Mouse (Mus musculus) heart, postnatal 36 days (tissue): ENCODE results near the gene Itgb2. TPM values are rescaled to one million over a fixed set of nuclear protein-coding genes. Genes with fewer than 3 reads are reported as not detected.

Source experiments
- DNase-seq, 2 experiments: peaks; one replicate each; pipeline ENCODE4 v3.0.0; 2021 to 2022
- intact Hi-C: fragments of 180-260 bp; cut with DNase I; formaldehyde crosslinking; loops from one replicate; pipeline ENCODE4 v1.15.1; 2025
- total RNA-seq, 2 experiments: library from RNA; stranded (reverse); gene quantifications; 2 replicates each; pipeline ENCODE4 v1.2.3; 2021

Itgb2 gene
- total RNA-seq: 1 to 10 TPM; 7.1 to 9.2 TPM

DNA sequence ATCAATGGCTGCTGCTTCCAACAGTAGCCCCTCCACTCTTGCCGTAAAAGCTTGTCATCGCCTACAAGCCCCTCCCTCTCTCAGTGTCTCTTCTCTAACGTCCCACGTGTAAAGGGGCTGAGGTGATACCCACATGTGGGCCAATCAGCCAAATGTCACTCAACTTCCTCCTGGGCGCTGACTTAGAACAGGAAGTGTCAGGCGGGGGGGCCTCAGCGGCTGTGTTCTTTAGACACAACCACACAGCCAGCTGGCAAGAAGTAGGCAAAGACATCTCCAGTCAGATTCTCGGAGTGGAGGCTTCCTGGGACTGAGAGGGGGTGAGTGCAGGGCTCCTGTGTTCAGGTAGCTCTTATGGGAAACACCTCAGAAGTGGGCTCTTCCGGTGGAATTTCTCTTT is at the start of gene Itgb2:
Gene Itgb2 (plus strand): TSS at position 113 of the 400 bp plus-strand sequence.
- DNase-seq: no peak
- intact Hi-C loops: no loop called here

DNA sequence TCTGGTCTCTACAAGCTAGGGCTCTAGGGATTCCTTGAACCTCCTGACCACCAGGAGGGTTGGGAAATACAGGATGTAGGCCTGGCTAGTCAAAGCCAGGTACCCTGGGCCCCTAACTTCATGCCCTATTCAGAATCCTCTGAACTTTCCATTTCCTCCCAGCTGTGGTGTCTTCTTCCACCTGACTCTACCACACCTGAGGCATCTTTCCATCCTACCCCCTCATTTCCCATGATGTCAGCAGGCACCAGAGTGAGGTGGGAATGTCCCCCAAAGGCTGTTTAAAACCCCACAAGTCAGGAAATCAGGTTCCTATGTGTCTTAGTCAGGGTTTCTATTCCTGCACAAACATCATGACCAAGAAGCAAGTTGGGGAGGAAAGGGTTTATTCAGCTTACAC is 48.2 kb upstream of the Itgb2 start:
- intact Hi-C loops: no loop called here

DNA sequence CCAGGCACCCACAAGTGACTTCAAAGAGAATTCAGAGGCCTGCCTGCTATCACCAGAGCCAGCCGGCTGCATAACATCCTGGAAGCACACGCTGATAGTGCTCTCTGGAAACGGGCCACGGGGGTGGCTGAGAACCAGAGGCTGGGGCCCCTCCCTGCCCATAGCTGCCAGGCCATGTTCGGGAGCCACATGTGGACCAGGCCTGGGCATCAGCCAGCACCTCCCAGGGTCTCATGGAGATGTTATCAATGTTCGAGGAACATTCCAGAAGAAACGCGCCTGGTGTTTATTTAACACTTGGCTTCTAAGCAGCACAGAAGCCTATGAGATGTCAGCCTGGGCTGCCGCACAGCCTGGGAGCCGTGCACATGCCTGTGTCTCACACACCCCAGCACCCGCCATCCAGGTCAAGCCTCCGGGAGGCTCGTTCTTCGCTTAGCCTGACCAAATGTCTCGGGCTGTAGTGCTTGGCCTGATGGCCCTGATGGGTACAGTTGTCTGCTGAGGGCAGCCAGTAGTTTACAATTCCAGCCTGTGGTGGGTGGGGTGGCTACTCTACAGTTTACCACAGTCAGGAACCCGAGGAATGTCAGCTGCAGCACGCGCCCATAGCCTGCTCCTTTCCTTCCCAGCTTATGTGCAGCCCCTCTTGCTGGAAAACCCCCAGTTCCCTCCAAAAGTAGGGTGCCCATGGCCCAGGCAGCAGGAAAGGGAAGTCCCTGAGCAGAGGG is 45.7 kb upstream of the Itgb2 start:
- intact Hi-C loops: no loop called here
- DNase-seq: peak; percentile 80 to 85

More for the DNA sequence above, 48.2 kb upstream of the Itgb2 start:
- no peak for DNase-seq

DNA sequence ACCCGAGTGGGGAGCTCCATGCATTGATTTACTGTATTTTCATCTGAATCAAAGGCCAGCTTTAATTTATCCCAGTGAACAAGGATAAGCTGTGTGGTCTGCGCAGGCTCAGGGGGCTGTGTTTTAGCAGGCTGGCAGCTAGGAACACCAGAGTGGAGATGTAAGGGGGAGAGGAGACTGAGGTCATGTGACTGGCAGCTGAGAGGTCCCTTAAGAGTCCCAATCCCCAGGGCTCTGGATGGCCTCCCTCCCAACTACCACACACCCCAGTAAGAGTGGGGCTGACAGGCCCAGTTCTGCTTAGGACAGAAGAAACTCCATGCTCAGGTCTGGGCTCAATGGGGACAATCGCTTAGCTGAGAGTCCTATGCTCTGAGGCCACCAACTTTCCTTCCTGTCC is 44.3 kb upstream of the Itgb2 start:
- no peak for DNase-seq
- intact Hi-C loops: no loop called here

DNA sequence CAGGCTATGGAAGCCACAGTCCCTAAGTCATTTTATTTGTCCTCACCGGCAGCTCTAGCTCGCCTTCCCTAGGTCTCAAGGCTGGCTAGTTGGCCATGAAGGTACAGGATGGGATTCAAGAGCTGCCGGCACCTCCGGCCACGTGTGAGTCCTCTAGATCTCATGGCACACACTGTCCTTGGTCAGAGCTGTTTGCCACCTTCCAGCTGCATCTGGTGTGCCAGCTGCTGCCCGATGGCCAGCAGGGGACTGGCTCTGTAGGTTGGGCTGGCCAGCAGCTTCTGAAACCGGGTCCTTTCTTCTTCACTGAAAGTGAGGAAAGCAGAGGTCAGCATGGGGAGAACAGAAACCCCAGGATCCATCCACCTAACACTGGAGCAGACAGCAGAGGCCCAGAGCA is 41.9 kb upstream of the Itgb2 start:
- no peak for DNase-seq
- intact Hi-C loops: no loop called here

DNA sequence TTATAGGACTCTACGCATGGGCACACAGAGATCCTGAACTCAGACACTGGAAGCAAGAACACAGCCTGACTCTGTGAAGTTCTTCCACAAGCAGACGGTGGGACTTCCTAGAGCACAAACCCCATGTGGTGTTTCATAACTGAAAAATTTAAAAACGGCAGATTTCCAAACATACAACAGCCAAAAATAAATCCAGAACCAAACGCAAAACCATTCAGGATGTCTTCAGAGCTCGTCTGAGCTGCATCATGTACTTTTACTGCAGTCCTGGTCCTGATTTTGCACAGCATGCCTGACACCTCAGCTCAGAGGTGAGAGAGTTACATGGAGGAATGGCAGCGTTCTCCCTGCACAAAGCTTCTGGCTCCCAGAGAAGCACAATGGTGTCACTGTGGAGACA is 38.5 kb upstream of the Itgb2 start:
- DNase-seq: no peak
- intact Hi-C loops: no loop called here

DNA sequence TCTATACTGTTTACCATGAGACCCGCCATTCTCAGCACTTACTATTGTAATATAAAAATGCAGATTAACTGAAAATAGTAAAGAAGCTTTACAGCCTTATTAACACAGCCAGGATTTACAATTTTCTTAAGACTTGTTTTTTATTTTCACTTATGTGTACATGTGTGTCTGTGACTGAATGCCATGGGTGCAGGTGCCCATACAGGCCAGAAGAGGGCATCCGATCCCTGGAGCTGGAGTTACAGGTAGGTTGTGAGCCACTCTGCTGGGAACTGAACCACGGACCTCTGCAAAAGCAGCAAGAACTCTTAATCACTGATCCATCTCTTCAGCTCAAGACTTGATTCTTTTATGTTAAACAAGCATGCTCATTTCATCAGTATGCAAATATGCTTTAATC is 37.2 kb upstream of the Itgb2 start:
- DNase-seq: no peak
- intact Hi-C loops: no loop called here

DNA sequence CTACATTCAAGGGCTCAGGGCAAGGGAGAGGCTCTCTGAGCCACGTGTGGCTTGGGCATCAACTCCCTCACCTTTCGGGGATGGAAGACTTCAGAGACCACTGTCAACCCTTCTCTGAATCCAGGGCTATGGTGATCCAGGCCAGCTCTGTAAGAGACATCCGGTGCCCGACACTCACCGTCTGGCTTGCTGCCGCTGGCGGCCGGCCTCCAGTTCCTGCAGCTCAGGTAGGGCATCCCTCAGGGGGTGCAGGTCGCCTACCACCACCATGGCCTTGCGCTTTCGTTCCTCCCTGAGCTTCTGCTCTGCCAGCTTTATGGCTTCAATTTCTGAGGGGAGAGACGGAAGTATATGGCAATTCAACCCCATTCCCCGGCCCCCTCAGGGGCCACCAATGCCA is 32.9 kb upstream of the Itgb2 start:
- intact Hi-C loops: no loop called here
- no peak for DNase-seq

DNA sequence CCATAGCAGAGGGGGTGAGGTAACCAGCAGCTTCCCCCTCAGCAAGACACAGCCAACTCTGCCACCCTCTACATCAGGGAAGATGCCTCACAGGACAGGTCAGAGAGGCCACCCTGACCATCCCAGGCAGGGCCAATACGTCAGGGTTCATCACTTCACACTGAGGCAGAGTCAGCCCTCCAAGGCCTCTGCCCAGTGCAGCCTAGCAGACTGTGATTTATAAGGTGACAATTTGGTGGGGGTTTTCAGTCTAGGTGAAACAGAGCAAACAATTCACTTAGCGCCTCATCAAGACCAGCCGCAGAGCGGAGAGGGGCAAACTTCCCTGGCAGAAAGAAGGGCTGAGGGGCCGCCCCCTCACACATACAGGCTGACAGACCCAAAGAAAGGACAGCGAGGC is 31.8 kb upstream of the Itgb2 start:
- DNase-seq: no peak
- intact Hi-C loops: no loop called here

DNA sequence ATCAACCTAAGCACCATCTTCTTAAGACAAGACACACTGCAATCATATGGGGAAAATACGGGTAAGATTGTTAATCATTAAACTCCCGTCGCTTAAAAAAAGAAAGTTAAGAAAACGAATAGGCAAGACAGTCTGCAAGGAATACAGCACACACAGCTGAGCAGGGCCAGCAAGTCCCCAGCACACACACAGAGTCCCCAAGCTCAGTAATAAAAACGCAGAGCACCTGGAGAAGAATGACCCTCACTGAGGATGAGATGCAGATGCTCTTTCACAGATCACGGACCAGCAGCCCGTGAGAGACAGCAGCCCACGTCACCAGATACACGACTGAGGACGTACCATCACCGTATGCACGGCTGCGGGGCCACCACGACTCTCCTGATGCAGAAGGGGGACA is 29.4 kb upstream of the Itgb2 start:
- intact Hi-C loops: no loop called here
- no peak for DNase-seq

DNA sequence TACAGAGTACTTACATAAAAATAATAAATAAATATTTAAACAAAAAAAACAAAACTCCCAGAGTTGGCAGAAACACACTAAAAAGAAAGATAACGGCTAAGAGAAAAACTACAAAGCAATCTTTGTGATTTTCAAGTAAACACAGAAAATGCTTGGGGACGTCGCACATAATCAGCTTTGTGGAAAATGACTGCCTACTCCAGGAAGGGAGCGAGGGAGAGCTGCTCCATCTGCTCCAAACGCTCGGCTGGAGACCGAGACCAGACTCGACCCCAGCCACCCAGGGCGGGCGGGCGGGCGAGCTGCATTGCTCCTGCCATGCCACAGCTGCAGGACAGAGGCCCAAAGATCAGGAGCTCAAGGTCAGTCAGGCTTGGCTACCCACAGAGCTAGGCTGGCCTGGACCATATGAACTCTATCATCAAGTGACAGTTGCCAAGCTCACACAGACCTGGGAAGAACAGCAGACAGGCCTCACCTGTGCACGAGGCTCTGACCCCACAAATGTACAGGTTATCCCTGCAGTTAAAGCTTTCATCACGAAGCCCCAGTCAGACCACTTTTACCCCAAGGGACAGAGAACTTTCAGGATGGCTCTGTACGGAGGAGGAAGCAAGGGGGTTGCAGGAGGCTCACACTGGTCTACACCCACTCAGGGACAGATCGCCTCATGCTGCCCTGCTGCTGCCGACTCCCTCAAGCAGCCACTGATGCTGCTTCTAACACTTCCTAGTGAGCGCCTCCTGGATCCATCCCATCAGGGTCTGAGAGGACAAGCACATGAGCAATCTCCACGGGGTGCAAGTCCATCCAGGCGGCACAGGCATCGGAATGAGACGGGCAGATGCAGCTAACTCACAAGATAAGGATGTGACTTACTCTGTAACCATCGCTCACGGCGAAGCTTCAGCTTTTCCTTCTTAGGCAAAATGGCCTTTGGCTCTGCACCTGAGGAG is 26.8 kb upstream of the Itgb2 start:
- no peak for DNase-seq
- intact Hi-C loops: no loop called here

DNA sequence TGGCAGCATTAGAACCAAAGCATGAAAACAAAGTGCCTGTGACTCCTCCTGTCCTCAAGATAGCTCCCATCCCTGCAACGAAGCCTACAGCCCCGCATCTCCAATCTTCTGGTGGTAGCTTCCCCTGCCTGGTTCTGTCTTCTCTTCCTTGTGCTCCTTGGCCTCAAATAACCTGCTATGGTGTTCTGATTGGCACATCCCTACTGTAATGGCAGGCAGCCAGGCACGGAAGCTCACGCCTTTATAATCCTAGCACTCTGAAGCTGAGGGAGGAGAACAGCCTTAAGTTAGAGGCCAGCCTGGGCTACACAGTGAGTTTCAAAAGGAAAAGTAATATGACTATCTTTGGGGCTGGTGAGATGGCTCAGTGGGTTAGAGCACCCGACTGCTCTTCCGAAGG is 25.9 kb upstream of the Itgb2 start:
- no peak for DNase-seq
- intact Hi-C loops: loop anchor here (2.0 kb wide), 1 partner anchor 55 kb away; no protein-coding TSS in a partner anchor

DNA sequence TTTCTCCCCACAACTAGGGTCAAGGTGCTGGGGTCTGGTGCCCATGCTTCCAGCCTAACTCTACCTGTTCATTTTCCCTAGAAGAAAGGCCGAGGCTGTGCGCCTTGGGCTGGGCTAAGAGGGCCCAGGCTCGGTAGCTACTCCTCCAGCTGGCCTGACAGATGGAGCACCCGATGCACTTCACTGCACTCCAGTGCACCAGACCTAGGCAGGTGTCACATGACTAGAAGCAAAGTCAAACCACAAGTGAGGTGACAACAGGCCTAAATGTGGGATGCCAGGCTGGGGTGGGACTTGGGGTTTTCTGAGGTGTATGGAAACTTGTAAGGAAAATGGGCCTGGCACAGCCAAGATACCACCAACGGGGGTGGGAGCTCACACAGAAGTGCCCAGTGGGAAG is 23.5 kb upstream of the Itgb2 start:
- intact Hi-C loops: loop anchor here (5.0 kb wide), 1 partner anchor 74 kb away; no protein-coding TSS in a partner anchor
- DNase-seq: peak in 1 of 2 experiments; percentile 44

DNA sequence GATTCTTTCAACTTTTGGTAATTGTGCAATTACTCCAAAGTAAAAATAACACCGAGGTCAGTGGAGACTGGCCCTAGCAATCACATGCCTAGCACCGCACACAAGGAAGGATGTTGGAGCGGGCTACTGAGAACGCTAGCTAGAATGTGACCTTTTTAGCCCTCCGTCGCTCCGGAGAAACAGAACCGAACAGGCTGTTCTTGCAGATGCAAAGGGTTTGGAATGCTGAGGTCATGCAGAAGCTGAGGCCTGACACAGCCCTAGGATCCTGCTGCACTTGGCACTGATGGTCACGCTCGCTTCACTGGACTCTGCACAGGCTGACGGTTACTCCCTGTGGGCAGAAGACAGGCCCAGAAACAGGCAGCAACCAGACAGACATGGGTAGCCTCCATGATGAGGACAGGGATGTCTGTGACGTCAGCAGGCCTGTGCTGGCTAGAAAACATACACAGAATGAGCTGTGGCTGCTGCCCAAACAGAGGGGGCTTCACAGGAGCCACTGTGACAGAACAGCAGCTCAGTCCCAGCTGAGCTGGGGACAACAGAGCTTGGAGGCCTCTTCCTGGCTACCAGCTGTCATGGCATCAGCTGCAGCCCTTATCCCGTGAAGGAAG is 23.0 kb upstream of the Itgb2 start:
- DNase-seq: peak; percentile 44 to 59
- intact Hi-C loops: loop anchor here (5.0 kb wide), 1 partner anchor 75 kb away; no protein-coding TSS in a partner anchor

DNA sequence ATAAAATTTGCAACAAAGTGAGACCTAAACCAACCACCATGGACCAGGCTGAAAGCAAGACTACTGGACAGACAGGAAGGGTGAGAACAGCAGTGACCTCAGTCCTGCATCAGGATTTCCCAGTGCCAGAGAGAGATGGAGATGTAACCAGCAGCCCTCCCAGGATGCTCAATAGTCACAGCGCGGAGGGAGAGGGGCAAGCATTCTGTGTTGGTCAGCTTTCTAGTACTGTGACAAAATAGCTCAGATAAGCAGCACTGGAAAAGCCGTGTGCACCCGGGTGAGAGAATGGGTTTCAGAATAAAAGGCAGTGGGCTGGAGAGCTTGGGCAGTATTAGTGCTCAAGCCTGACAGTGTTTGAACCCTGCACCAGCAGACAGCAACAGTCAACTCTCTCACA is 22.3 kb upstream of the Itgb2 start:
- no peak for DNase-seq
- intact Hi-C loops: loop anchor here (2.0 to 5.0 kb wide), 2 partner anchors 75 to 89 kb away; partner anchors contain the start of gene Adarb1

DNA sequence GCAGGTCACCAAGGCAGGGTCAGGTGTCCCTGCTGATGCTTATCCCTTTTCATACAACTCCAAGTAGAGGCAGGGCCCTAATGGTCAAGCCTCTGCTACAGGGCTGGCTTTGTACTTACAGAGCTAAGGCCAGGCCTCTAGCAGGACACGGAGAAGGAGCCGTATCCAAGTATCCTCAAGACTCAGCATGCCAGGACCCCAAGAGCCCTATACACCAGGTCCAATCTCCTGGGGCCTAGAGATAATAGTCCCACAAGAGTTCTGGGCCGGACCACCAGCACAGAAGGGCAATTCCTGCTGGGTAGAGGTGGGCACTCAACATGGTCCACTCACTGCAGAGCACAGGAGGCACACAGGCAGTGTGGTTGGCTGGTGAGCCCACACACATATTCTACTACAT is 21.3 kb upstream of the Itgb2 start:
- intact Hi-C loops: loop anchor here (1.0 to 5.0 kb wide), 4 partner anchors 76 to 225 kb away; partner anchors contain the start of gene Adarb1
- DNase-seq: no peak

DNA sequence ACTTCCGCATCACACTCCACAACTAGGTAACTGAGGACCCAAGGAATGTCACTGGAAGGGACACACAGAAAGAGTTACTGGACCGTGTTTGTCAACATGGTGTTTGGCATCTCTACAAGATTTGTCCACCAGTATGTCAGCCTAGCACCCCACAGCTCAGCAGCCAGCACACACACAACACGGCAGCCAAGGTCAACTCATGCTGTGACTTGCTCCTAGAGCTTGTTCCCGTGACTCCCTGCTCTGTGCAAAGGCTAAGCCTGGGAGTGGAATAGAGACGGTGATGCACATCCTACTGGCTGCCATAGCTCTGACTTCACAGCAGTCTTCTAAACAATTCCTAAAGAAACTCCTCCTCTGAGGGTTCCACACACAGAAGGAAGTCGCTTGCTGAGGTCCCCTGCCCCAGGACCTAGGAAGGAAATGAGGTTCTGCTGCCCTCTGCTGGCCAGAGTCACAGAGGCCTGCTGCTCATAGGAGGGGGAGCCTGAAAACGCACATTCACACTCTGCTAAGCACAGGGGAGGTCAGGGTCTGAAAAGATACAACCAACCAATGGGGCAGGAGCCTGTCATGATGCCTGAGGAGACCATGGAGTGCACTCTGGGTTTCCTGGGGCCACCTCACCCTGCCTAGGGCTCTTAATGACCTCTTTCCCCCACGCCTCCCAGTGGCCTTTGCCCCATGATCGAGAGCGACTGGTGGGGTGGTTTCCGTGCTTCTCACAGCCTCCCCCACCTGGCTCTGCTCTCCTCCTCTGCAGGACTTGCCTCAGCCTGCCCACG is 20.5 kb upstream of the Itgb2 start:
- intact Hi-C loops: loop anchor here (1.0 to 5.0 kb wide), 5 partner anchors 77 to 377 kb away; partner anchors contain the start of gene Adarb1
- DNase-seq: peak; percentile 90 to 95

DNA sequence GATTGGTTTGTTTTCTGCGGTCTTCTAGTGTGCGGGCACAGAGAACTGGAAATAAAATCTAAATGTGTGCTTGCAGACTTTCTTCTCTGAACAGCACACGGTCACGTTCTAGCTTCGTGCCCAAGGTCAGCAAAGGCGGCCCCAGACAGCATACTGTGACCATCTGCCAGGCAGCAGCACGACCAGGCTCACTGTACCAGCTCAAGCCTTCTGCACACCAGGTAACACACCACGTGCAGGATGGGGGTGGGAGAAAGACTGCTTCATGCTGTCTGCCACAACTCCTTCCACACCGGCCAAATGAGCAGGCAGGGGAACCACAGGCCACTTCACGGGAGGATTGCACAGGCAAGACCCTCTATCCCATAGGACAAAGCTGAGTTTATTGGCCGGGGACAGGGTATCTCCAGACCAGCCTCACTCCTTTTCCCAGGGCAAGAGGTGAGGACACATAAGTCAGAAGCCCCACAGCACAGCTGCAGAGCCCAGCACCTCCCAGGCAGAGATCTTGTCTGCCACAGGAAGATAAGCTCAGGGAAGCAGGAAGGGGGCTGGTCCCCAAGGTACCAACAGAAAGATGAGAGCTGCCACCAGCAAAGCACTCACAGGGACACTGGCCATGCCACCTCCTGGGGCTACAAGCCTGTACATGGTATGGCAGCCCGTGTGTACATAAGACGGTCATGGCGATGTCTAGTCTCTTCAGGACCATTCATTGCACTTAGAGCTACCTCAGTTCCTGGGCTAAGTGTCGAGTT is 19.6 kb upstream of the Itgb2 start:
- intact Hi-C loops: loop anchor here (5.0 kb wide), 1 partner anchor 378 kb away; no protein-coding TSS in a partner anchor
- no peak for DNase-seq
